Mouse (Mus musculus) megakaryocyte progenitor cell, adult 5-6 weeks (primary cell): ENCODE measurements around the gene Adam1b. TPM values are rescaled to one million over a fixed set of nuclear protein-coding genes. Genes with fewer than 3 reads are reported as not detected.

Source experiments
- ATAC-seq: replicated peaks from 2 replicates; pipeline ENCODE4 v1.8.0; 2016; ENCODE audit warnings: mild to moderate bottlenecking, moderate TSS enrichment, inconsistent platforms; ENCODE audit not compliant: poor library complexity
- total RNA-seq, 2 experiments: library from RNA; stranded (forward) in 1 of 2; stranded (reverse) in 1 of 2; fragments of 157-497, 149-512 nt in 1 of 2; fragments of 200-1000 nt in 1 of 2; gene quantifications; 2 replicates each; pipeline versions ENCODE4 v1.2.3 to v1.2.4; 2015 to 2017

Adam1b gene
- total RNA-seq, 2 experiments from 2014 or later = 0.25 TPM; not detected in 1

GRCm38 (mm10) chr5:121501424-121501996 lies 1.7 kb downstream of the Adam1b start:
- peak; percentile 87 for ATAC-seq

GRCm38 (mm10) chr5:121500719-121501118 lies 2.5 kb downstream of the Adam1b start:
- peak; percentile 68 for ATAC-seq

- ATAC-seq = no peak
Observed at GRCm38 (mm10) chr5:121493305-121493704, 9.9 kb downstream of the Adam1b start.

GRCm38 (mm10) chr5:121484801-121485200 lies 18.4 kb downstream of the Adam1b start:
- no peak for ATAC-seq

GRCm38 (mm10) chr5:121477680-121478079 lies 25.6 kb downstream of the Adam1b start:
- peak; percentile 85 for ATAC-seq

- ATAC-seq = peak; percentile 87
Observed at GRCm38 (mm10) chr5:121476040-121476439, 27.2 kb downstream of the Adam1b start.

GRCm38 (mm10) chr5:121474610-121475009 lies 28.6 kb downstream of the Adam1b start:
- ATAC-seq = no peak

- no peak for ATAC-seq
Observed at GRCm38 (mm10) chr5:121472411-121472810, 30.8 kb downstream of the Adam1b start.

- ATAC-seq = no peak
Observed at GRCm38 (mm10) chr5:121469566-121469965, 33.7 kb downstream of the Adam1b start.

GRCm38 (mm10) chr5:121463601-121464250 lies 39.5 kb downstream of the Adam1b start:
- no peak for ATAC-seq

- no peak for ATAC-seq
Observed at GRCm38 (mm10) chr5:121462967-121463366, 40.3 kb downstream of the Adam1b start.

- peak; percentile 70 for ATAC-seq
Observed at GRCm38 (mm10) chr5:121462171-121462502, 41.1 kb downstream of the Adam1b start.

GRCm38 (mm10) chr5:121461339-121462170 lies 41.7 kb downstream of the Adam1b start:
- peak; percentile 39 for ATAC-seq

- ATAC-seq = no peak
Observed at GRCm38 (mm10) chr5:121455510-121456265, 47.5 kb downstream of the Adam1b start.

- no peak for ATAC-seq
Observed at GRCm38 (mm10) chr5:121454503-121454782, 48.8 kb downstream of the Adam1b start.

GRCm38 (mm10) chr5:121453743-121454502 lies 49.3 kb downstream of the Adam1b start:
- no peak for ATAC-seq

GRCm38 (mm10) chr5:121452906-121453305 lies 50.3 kb downstream of the Adam1b start:
- no peak for ATAC-seq

- ATAC-seq = peak; percentile 81
Observed at GRCm38 (mm10) chr5:121452026-121452869, 51.0 kb downstream of the Adam1b start, which contains the start of gene Erp29. Gene Erp29, minus strand, starts transcription at chr5:121452506.

- ATAC-seq = 0 out of 2 replicates have a peak, but pooled peaks have one; percentile 9
Observed at GRCm38 (mm10) chr5:121451644-121452025, 51.6 kb downstream of the Adam1b start, which contains the start of gene Tmem116. Gene Tmem116, plus strand, starts transcription at chr5:121451893.

- peak; percentile 27 for ATAC-seq
Observed at GRCm38 (mm10) chr5:121451203-121451602, 52.0 kb downstream of the Adam1b start.
